Mouse (Mus musculus): Measurements from ENCODE around the gene Gbf1. TPM values are rescaled to one million over a fixed set of nuclear protein-coding genes. Genes with fewer than 3 reads are reported as not detected.

Gene Gbf1
- total and polyA plus RNA-seq, 3 experiments = 8.6 to 26.1 (median 18.7) TPM

- no peaks in the 10 kb centered on the region for H3K79me2 ChIP-seq (replicated peaks; ENCODE audit: control insufficient read depth, extremely low read depth, insufficient read depth, poor library complexity, severe bottlenecking)
- TF ChIP-seq ZC3H11A (IDR thresholded peaks at IDR 0.05; ENCODE audit: low read depth, low read length) (no peak), MAZ (IDR thresholded peaks at IDR 0.05; ENCODE audit: low read depth, low read length) (no peak), RAD21 (IDR thresholded peaks at IDR 0.05; ENCODE audit: low read depth, low read length) (no peak), MEF2A (IDR thresholded peaks at IDR 0.05; ENCODE audit: borderline replicate concordance, low read depth, low read length) (no peak), ZKSCAN1 (IDR thresholded peaks at IDR 0.05; ENCODE audit: borderline replicate concordance, low read depth, low read length) (no peak), HCFC1 (IDR thresholded peaks at IDR 0.05; ENCODE audit: low read depth, low read length) (no peak), CHD2 (IDR thresholded peaks at IDR 0.05; ENCODE audit: low read length) (no peak)
- H3K36me3 ChIP-seq (replicated peaks in 1 of 2; ENCODE audit: control insufficient read depth in 1 of 2, insufficient read depth in 1 of 2, low read length in 1 of 2) = peaks cover 2 to 20% of the 10 kb centered on the region in 2 experiments
- no peaks in the 10 kb centered on the region for H3K27me3 ChIP-seq (replicated peaks)
- no peak overlapping the region for H3K4me2 ChIP-seq (ENCODE audit: insufficient read depth, low read depth, poor library complexity, severe bottlenecking)
- dilution Hi-C loops (cut with MboI; ENCODE audit: extremely low pct_ligation_motif_present, extremely low pct_unique_long_range_greater_than_20kb, low sequenced_read_pairs) = no loop called here
- no peak overlapping the region for H3K27ac ChIP-seq (ENCODE audit: insufficient read depth, low read depth)
- H3K9me3 ChIP-seq (replicated peaks; ENCODE audit: low read length) = no peaks in the 10 kb centered on the region
- peaks cover 0 to 2% of the 10 kb centered on the region in 2 experiments; a peak in 1 of 4 replicates for H3K4me1 ChIP-seq (ENCODE audit: control insufficient read depth in 1 of 2, insufficient read depth in 2 of 2)
- in situ Hi-C loops (cut with MboI; ENCODE audit: low pct_ligation_motif_present, low pct_unique_long_range_greater_than_20kb, low sequenced_read_pairs) = no loop called here
- H3K4me3 ChIP-seq (replicated peaks in 1 of 3; ENCODE audit: low read depth in 2 of 3, low read length in 2 of 3, poor library complexity in 1 of 3) = no peak overlapping the region
- no peak overlapping the region for H3K9ac ChIP-seq (ENCODE audit: insufficient read depth, low read depth)
- DNase-seq (ENCODE audit: extremely low read depth) = no peak
Observed at GRCm38 (mm10) chr19:46234450-46234849, 82.1 kb downstream of the Gbf1 start.

GRCm38 (mm10) chr19:46236658-46237057, 84.3 kb downstream of the Gbf1 start:
- DNase-seq (ENCODE audit: extremely low read depth) = no peak
- TF ChIP-seq MAX (IDR thresholded peaks at IDR 0.05; ENCODE audit: low read length) = no peak
- Histone ChIP-seq H3K27me3 (replicated peaks) (no peaks in the 10 kb centered on the region), H3K27ac (ENCODE audit: insufficient read depth, low read depth) (no peak overlapping the region), H3K4me3 (replicated peaks in 1 of 3; ENCODE audit: low read depth in 2 of 3, low read length in 2 of 3, poor library complexity in 1 of 3) (no peak overlapping the region), H3K4me1 (ENCODE audit: control insufficient read depth in 1 of 2, insufficient read depth in 2 of 2) (peaks cover 5 to 24% of the 10 kb centered on the region in 2 experiments), H3K9me3 (replicated peaks; ENCODE audit: low read length) (no peaks in the 10 kb centered on the region), H3K79me2 (replicated peaks; ENCODE audit: control insufficient read depth, extremely low read depth, insufficient read depth, poor library complexity, severe bottlenecking) (no peaks in the 10 kb centered on the region), H3K36me3 (replicated peaks in 1 of 2; ENCODE audit: control insufficient read depth in 1 of 2, insufficient read depth in 1 of 2, low read length in 1 of 2) (peaks cover 0 to 20% of the 10 kb centered on the region in 2 experiments), H3K4me2 (ENCODE audit: insufficient read depth, low read depth, poor library complexity, severe bottlenecking) (no peak overlapping the region), H3K9ac (ENCODE audit: insufficient read depth, low read depth) (no peak overlapping the region)
- dilution Hi-C loops (cut with MboI; ENCODE audit: extremely low pct_ligation_motif_present, extremely low pct_unique_long_range_greater_than_20kb, low sequenced_read_pairs) = no loop called here
- in situ Hi-C loops (cut with MboI; ENCODE audit: low pct_ligation_motif_present, low pct_unique_long_range_greater_than_20kb, low sequenced_read_pairs) = no loop called here

- Histone ChIP-seq H3K9me3 (replicated peaks; ENCODE audit: low read length) (no peaks in the 10 kb centered on the region), H3K27ac (ENCODE audit: insufficient read depth, low read depth) (no peak overlapping the region), H3K27me3 (replicated peaks) (no peaks in the 10 kb centered on the region), H3K79me2 (replicated peaks; ENCODE audit: control insufficient read depth, extremely low read depth, insufficient read depth, poor library complexity, severe bottlenecking) (no peaks in the 10 kb centered on the region), H3K4me3 (replicated peaks in 1 of 3; ENCODE audit: low read depth in 2 of 3, low read length in 2 of 3, poor library complexity in 1 of 3) (no peak overlapping the region), H3K36me3 (replicated peaks in 1 of 2; ENCODE audit: control insufficient read depth in 1 of 2, insufficient read depth in 1 of 2, low read length in 1 of 2) (peaks cover 0 to 20% of the 10 kb centered on the region in 2 experiments), H3K4me2 (ENCODE audit: insufficient read depth, low read depth, poor library complexity, severe bottlenecking) (no peak overlapping the region), H3K4me1 (ENCODE audit: control insufficient read depth in 1 of 2, insufficient read depth in 2 of 2) (peaks cover 5 to 43% of the 10 kb centered on the region in 2 experiments), H3K9ac (ENCODE audit: insufficient read depth, low read depth) (no peak overlapping the region)
- in situ Hi-C loops (cut with MboI; ENCODE audit: low pct_ligation_motif_present, low pct_unique_long_range_greater_than_20kb, low sequenced_read_pairs) = no loop called here
- peak; percentile 90 for DNase-seq (ENCODE audit: extremely low read depth)
- dilution Hi-C loops (cut with MboI; ENCODE audit: extremely low pct_ligation_motif_present, extremely low pct_unique_long_range_greater_than_20kb, low sequenced_read_pairs) = no loop called here
- no peak for TF ChIP-seq ZC3H11A (IDR thresholded peaks at IDR 0.05; ENCODE audit: low read depth, low read length)
- no peak for TF ChIP-seq NRF1 (IDR thresholded peaks at IDR 0.05; ENCODE audit: low read depth, low read length)
- TF ChIP-seq MXI1 (IDR thresholded peaks at IDR 0.05; ENCODE audit: low read depth, low read length) = no peak; the same call in 1 of the 2 replicates
- no peak for TF ChIP-seq ZNF384 (IDR thresholded peaks at IDR 0.05; ENCODE audit: low read depth, low read length)
- TF ChIP-seq POLR2A (IDR thresholded peaks at IDR 0.05; ENCODE audit: low read depth, low read length) = no peak
- TF ChIP-seq MEF2A (IDR thresholded peaks at IDR 0.05; ENCODE audit: borderline replicate concordance, low read depth, low read length) = peak; percentile 52; the same call in 1 of the 2 replicates
- TF ChIP-seq CTCF (conservative IDR thresholded peaks at IDR 0.05 in 1 of 2, IDR thresholded peaks at IDR 0.05 in 1 of 2; ENCODE audit: low read depth in 2 of 2, low read length in 2 of 2) = no peak
- TF ChIP-seq NELFE (IDR thresholded peaks at IDR 0.05; ENCODE audit: low read depth, low read length) = no peak
- TF ChIP-seq KAT2A (IDR thresholded peaks at IDR 0.05; ENCODE audit: insufficient replicate concordance, low read length) = no peak
- TF ChIP-seq BHLHE40 (IDR thresholded peaks at IDR 0.05; ENCODE audit: low read depth, low read length) = peak; percentile 99
- no peak for TF ChIP-seq POLR2AphosphoS2 (IDR thresholded peaks at IDR 0.05; ENCODE audit: low read depth, low read length)
- TF ChIP-seq ETS1 (conservative IDR thresholded peaks at IDR 0.05; ENCODE audit: low read depth, low read length) = peak; percentile 66
- peak; percentile 52; the same call in 1 of the 2 replicates for TF ChIP-seq CHD2 (IDR thresholded peaks at IDR 0.05; ENCODE audit: low read length)
- peak; percentile 53; the same call in 1 of the 2 replicates for TF ChIP-seq MAX (IDR thresholded peaks at IDR 0.05; ENCODE audit: low read length)
- peak; percentile 62; the same call in 1 of the 2 replicates for TF ChIP-seq SIN3A (IDR thresholded peaks at IDR 0.05; ENCODE audit: low read length)
- no peak for TF ChIP-seq CHD1 (IDR thresholded peaks at IDR 0.05; ENCODE audit: low read depth, low read length)
- TF ChIP-seq E2F4 (IDR thresholded peaks at IDR 0.05; ENCODE audit: insufficient replicate concordance, low read depth, low read length) = no peak
- no peak for TF ChIP-seq JUN (IDR thresholded peaks at IDR 0.05; ENCODE audit: insufficient read depth, low read depth, low read length)
- TF ChIP-seq PAX5 (IDR thresholded peaks at IDR 0.05; ENCODE audit: low read length) = no peak
- TF ChIP-seq GABPA (IDR thresholded peaks at IDR 0.05; ENCODE audit: insufficient replicate concordance, low read depth, low read length) = no peak
- no peak for TF ChIP-seq USF2 (conservative IDR thresholded peaks at IDR 0.05; ENCODE audit: low read depth, low read length)
- TF ChIP-seq TCF12 (IDR thresholded peaks at IDR 0.05; ENCODE audit: low read depth, low read length) = 0 out of 2 replicates have a peak, but pooled peaks have one; percentile 30
Observed at GRCm38 (mm10) chr19:46240246-46240645, 87.9 kb downstream of the Gbf1 start.
